Mouse (Mus musculus) frontal cortex, adult 2 months (tissue): ENCODE measurements around the gene Ssmem1. TPM values are rescaled to one million over a fixed set of nuclear protein-coding genes. Genes with fewer than 3 reads are reported as not detected.

Experiments
- DNase-seq, 2 experiments: peaks; one replicate each; pipeline ENCODE4 v3.0.0; 2022; ENCODE audit warnings: low spot score in 1 of 2; ENCODE audit errors: extremely low spot score in 1 of 2
- polyA plus RNA-seq: library from polyadenylated mRNA; depleted of rRNA; stranded (reverse); fragments of >200 nt; gene quantifications from 2 replicates; pipeline ENCODE4 v1.2.3, GENCODE M21; 2012

Ssmem1 gene
- polyA plus RNA-seq, 1 experiment, result not detected

GRCm38 (mm10) chr6:30525456-30526332, 16.0 kb downstream of the Ssmem1 start:
- DNase-seq, result no peak

GRCm38 (mm10) chr6:30526586-30527515, 17.2 kb downstream of the Ssmem1 start:
- no peak for DNase-seq

GRCm38 (mm10) chr6:30528800-30529199, 19.2 kb downstream of the Ssmem1 start:
- no peak for DNase-seq

GRCm38 (mm10) chr6:30535340-30535739, 25.7 kb downstream of the Ssmem1 start:
- no peak for DNase-seq

- no peak for DNase-seq
Measured at GRCm38 (mm10) chr6:30538240-30538639, 28.6 kb downstream of the Ssmem1 start.

- DNase-seq, result no peak
Measured at GRCm38 (mm10) chr6:30538800-30539199, 29.2 kb downstream of the Ssmem1 start.

- DNase-seq, result no peak
Measured at GRCm38 (mm10) chr6:30541009-30541799, 31.6 kb downstream of the Ssmem1 start, which contains the start of gene Cpa2. Gene Cpa2, plus strand, starts transcription at chr6:30541582.

- no peak for DNase-seq
Measured at GRCm38 (mm10) chr6:30542277-30542676, 32.6 kb downstream of the Ssmem1 start.

- DNase-seq, result no peak
Measured at GRCm38 (mm10) chr6:30543077-30543476, 33.4 kb downstream of the Ssmem1 start.

- no peak for DNase-seq
Measured at GRCm38 (mm10) chr6:30543851-30544250, 34.2 kb downstream of the Ssmem1 start.

GRCm38 (mm10) chr6:30545689-30546088, 36.0 kb downstream of the Ssmem1 start:
- peak in 1 of 2 experiments; percentile 41 for DNase-seq

GRCm38 (mm10) chr6:30546571-30547273, 37.1 kb downstream of the Ssmem1 start:
- DNase-seq, result no peak

- DNase-seq, result no peak
Measured at GRCm38 (mm10) chr6:30547274-30547645, 37.6 kb downstream of the Ssmem1 start.

- DNase-seq, result no peak
Measured at GRCm38 (mm10) chr6:30547656-30548306, 38.1 kb downstream of the Ssmem1 start.

- DNase-seq, result no peak
Measured at GRCm38 (mm10) chr6:30549231-30549761, 39.6 kb downstream of the Ssmem1 start.

- DNase-seq, result no peak
Measured at GRCm38 (mm10) chr6:30550496-30551192, 41.0 kb downstream of the Ssmem1 start.

- no peak for DNase-seq
Measured at GRCm38 (mm10) chr6:30551193-30551515, 41.5 kb downstream of the Ssmem1 start.
